Mouse (Mus musculus) ES-E14 (cell line): Measurements from ENCODE around the gene Shroom3.

ENCODE experiments used
- CHD2 ChIP-seq: IDR thresholded peaks from 2 replicates; pipeline ENCODE4 v1.6.1; 2014; ENCODE audit warnings: mild to moderate bottlenecking, low read depth, low read length, inconsistent platforms
- HCFC1 ChIP-seq: IDR thresholded peaks from 2 replicates; pipeline ENCODE4 v1.6.1; 2012; ENCODE audit warnings: low read length, inconsistent platforms, borderline replicate concordance; ENCODE audit not compliant: insufficient read depth
- MAFK ChIP-seq: IDR thresholded peaks from 2 replicates; pipeline ENCODE4 v1.6.1; 2014; ENCODE audit warnings: mild to moderate bottlenecking, low read depth, low read length, inconsistent platforms; ENCODE audit not compliant: insufficient read depth
- ZNF384 ChIP-seq: IDR thresholded peaks from 2 replicates; pipeline ENCODE4 v1.6.1; 2012; ENCODE audit warnings: low read depth, low read length, inconsistent platforms

DNA sequence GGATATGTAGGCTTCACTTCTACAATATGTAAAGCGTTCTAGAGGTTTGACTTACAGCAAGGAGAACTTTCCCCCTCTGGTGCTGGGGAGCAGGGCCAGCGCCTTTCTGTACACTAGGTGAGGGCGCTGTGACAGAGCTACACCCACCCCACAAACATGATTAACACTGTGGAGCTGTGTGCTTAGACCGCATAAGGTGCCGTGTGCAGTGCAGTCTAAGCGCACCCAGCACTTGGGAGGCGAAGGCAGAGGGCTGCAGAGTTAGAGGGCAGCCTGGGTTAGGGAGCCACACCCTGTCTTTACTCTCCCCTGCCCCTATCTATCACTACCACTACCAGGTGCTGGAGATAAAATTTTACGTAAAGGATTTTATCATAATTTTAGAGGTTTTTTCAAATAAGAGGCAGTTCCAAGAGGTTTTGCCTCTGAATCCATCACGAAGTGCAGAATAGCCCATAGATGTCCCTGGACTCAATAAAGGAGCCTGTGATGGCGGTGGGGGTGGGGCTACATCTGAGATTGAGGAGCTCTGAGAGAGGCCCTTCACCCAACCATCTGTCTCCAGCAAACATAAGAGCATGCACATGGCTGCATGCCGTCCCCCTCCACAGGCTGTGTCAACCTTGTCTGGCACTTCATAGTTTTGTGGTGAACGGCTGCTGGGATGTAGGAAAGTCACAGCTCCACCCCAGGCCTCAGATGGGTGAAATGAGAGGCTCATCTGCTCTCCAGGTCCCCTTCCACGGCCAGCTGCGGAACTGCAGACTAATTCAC, 265.9 kb downstream of the Shroom3 start:
- TF ChIP-seq MAFK (no peak), ZNF384 (no peak), HCFC1 (no peak), CHD2 (no peak)
